Mouse (Mus musculus) myocyte (in vitro differentiated cells): ENCODE results near the gene 4930426L09Rik.

ENCODE experiments used
- CEBPB ChIP-seq: IDR thresholded peaks from 2 replicates; pipeline ENCODE4 v1.6.1; 2011; ENCODE audit warnings: mild to moderate bottlenecking, moderate library complexity; ENCODE audit not compliant: poor library complexity, insufficient read depth, severe bottlenecking
- MAX ChIP-seq: IDR thresholded peaks from one replicate; pipeline ENCODE4 v1.6.1; 2011; ENCODE audit warnings: low read depth, mild to moderate bottlenecking, control low read depth
- MYOD1 ChIP-seq, 3 experiments: IDR thresholded peaks; one replicate each; pipeline ENCODE4 v1.6.1; 2011; ENCODE audit warnings: control low read depth in 2 of 3, low read depth in 2 of 3, mild to moderate bottlenecking in 2 of 3, moderate library complexity in 1 of 3; ENCODE audit not compliant: insufficient read length in 2 of 3, control insufficient read depth in 1 of 3
- MYOG ChIP-seq, 3 experiments: IDR thresholded peaks; one replicate each; pipeline ENCODE4 v1.6.1; 2011; ENCODE audit warnings: control low read depth in 2 of 3, low read depth in 2 of 3, mild to moderate bottlenecking in 2 of 3; ENCODE audit not compliant: insufficient read length in 2 of 3, control insufficient read depth in 1 of 3, insufficient read depth in 1 of 3
- POLR2A ChIP-seq: IDR thresholded peaks from one replicate; pipeline ENCODE4 v1.6.1; 2011; ENCODE audit warnings: low read depth, mild to moderate bottlenecking, control low read depth, moderate library complexity; ENCODE audit not compliant: insufficient read length
- POLR2AphosphoS2 ChIP-seq: IDR thresholded peaks from one replicate; pipeline ENCODE4 v1.6.1; 2011; ENCODE audit warnings: low read depth, control low read depth; ENCODE audit not compliant: insufficient read length

GRCm38 (mm10) chr2:19049341-19049740 lies 51.2 kb downstream of the 4930426L09Rik start:
- TF ChIP-seq CEBPB (no peak), MAX (no peak), POLR2AphosphoS2 (no peak), MYOG (IDR thresholded peaks at IDR 0.05; ENCODE audit: control insufficient read depth in 1 of 3, insufficient read depth in 1 of 3, insufficient read length in 2 of 3, low read depth in 2 of 3) (no peak), POLR2A (no peak), MYOD1 (IDR thresholded peaks at IDR 0.05; ENCODE audit: control insufficient read depth in 1 of 3, insufficient read length in 2 of 3, low read depth in 2 of 3) (no peak)
